Mouse (Mus musculus) heart, postnatal 36 days (tissue): Measurements from ENCODE around the gene Dnmt3l. TPM values are rescaled to one million over a fixed set of nuclear protein-coding genes. Genes with fewer than 3 reads are reported as not detected.
"Not testable (repeated sequence)": the region's sequence is repeated elsewhere in the genome, so short reads cannot be mapped to it uniquely, and the experiment has no call there.

Experiments
- DNase-seq, 2 experiments: peaks; one replicate each; pipeline ENCODE4 v3.0.0; 2021 to 2022
- intact Hi-C: fragments of 180-260 bp; cut with DNase I; formaldehyde crosslinking; loops from one replicate; pipeline ENCODE4 v1.15.1; 2025
- total RNA-seq, 2 experiments: library from RNA; stranded (reverse); gene quantifications; 2 replicates each; pipeline ENCODE4 v1.2.3; 2021

Gene Dnmt3l
- total RNA-seq, 2 experiments from 2014 or later: not detected

DNA sequence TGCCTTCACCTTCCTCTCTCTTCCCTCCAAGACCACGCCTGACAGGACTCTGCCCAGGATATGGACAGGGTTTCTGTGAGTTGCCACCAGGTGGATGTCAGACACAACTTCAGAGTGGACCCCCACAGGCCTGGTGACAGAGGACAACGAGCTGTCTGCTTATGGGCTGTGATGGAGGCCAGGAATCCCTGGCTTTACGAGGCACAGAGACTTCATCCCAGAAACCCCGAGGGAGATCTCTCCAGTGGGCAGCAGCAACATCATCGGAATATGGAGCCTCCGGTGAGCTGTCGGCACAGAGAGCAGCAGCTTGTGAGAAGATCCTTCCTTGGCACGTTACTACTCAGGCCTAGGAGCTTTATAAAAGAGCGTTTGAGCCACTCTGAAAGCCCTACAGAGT is 36.1 kb downstream of the Dnmt3l start:
- intact Hi-C loops: no loop called here
- DNase-seq: no peak

DNA sequence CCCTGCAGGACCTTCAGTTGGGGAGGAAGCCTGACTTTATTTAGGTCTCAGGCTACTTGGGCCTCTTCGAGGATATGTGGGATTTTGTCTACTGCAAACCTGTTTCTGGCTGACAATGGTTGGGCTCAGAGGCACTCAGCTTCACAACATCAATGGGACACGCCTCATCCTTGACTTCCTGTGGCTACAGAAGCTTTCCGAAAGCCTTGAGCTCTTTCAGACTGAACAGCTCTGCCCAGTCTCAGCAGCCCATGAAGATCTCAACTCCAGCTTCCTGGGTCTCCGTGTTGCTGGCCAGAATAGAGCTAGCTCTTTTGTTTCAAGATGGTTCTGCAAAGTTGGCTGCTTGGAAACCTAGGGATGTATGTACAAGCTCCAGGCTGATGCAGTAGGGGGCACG is 36.5 kb downstream of the Dnmt3l start:
- intact Hi-C loops: no loop called here
- DNase-seq: no peak

DNA sequence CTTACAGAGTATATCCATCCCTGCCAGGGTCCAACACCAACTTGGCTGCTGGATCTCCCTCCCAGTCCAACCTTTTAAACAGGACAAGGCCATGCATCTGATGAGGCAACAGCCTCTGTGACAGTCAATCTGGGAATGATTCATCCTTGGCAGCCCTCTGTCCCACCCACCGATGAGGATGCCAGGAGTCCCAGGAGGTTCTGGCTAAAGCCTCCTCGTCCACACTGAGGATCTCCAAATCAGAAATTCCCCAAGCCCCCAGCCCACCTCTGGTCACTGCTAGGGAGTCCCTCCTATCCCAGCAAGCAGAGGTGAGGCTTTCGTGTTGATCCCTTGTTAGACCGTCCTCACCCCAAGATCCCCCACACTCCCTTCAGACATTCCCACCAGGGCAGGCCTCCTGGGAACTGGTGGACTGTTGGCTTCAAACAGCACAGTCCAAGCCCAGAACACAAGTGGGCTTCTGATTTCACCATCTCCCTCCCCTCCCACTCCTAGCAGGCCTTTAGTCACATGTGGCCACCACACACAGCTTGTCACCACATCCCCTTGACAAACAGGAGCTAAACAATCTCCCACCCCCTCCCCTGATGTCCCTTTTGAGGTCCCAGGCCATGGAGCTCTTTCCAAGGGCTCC is 38.3 kb downstream of the Dnmt3l start:
- intact Hi-C loops: no loop called here
- peak; percentile 53 to 73 for DNase-seq

DNA sequence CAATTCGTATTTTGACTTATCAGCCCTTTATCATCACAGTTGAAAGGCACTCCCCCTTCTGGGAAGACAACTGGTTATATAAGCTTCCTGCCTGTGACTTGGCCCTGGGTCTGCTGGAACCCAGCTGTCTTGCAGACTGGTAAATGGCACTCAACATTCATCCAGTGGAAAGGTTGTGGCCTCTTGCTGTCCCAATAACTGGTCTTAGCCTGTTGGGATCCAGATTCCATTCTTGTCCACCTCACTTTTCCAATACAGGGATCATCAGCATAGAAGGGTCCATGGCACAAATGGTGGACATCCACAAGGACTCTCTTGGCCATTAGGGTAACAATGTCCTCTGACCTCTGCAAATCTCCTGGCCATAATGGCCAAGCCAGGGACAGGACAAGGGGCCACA is 42.3 kb downstream of the Dnmt3l start:
- intact Hi-C loops: no loop called here
- no peak for DNase-seq

DNA sequence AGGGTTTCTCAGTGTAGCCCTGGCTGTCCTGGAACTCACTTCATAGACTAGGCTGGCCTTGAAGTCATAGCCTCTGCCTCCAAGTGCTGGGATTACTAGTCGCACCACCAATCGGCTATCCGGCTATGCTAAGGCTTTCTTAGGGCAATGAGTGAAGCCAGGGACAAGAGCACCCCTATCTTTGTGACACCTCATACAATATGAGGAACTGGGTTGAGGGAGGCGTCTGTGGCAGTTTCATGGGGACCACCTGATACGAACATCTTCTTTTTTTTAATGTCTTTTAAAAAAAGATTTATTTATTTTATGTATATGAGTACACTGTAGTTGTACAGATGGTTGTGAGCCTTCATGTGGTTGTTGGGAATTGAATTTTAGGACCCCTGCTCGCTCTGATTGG is 44.0 kb downstream of the Dnmt3l start:
- intact Hi-C loops: no loop called here
- DNase-seq: no peak

DNA sequence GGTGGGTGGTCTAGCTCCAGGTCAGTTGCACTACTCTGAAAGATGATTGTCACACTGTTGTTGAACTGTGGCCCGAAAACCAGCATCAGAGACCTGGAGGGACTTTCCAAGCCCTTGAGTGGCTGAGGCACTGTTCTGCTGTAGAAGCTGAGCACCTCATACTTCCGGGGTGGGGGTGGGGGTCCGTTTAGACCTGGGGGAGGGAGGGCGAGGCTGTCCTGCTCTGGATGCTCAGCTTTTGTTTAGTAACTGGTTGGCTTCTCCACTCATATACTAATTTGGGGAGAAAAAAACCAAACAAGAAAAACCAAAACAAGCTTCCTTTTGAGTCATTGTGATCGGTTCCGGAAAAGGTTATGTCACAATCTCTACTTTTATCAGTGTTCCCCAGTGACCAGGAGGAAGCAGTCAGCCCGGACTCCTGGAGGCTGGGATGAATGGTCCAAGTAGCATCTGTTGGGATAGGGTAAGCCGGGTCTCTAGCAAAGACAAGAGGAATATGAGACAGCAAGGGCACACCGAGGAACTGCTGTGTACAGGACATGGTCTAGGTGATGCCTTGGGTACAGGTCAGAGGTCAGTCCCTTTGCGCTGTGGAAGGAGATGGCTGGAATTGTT is 44.8 kb downstream of the Dnmt3l start:
- intact Hi-C loops: no loop called here
- peak in 1 of 2 experiments; percentile 47 for DNase-seq

DNA sequence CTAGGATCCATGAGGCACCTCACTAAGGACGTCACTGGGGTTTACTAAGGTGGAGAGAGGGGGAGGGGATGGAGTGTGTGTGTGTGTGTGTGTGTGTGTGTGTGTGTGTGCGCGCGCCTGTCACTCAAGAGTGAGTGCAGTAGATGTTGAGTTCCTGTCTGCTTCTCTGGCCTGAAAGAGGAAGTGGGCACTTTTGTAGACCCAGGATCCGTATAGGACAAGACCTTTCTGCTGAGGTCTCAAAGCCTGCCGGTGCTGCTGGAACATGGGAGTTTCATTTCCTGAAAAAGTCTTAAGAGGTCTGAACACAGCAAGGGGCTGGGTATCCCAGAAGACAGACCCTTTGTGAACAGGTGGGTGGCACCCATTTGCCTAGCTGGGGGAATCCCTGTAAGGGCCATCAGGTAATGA is 45.4 kb downstream of the Dnmt3l start:
- intact Hi-C loops: no loop called here
- peak in 1 of 2 experiments; percentile 31 for DNase-seq

DNA sequence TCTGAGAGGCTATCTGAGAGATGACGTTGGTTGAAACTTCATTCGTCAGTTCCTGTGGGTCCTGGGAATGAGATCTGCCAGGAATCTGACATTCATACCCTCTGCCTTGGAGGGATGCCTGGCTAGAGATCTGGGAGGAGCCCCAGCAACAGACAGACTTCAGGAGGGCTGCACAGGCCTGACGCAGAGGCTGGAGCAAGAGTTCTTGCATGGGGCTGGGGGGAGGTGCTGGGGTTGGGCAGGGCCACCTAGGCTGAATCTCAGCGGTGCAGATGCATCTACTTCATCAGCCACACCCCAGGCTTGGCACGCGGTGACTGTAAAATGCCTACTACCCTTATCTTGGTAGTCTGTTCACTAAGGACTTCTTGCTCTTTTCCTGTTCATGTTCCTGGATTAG is 48.5 kb downstream of the Dnmt3l start:
- intact Hi-C loops: no loop called here

DNA sequence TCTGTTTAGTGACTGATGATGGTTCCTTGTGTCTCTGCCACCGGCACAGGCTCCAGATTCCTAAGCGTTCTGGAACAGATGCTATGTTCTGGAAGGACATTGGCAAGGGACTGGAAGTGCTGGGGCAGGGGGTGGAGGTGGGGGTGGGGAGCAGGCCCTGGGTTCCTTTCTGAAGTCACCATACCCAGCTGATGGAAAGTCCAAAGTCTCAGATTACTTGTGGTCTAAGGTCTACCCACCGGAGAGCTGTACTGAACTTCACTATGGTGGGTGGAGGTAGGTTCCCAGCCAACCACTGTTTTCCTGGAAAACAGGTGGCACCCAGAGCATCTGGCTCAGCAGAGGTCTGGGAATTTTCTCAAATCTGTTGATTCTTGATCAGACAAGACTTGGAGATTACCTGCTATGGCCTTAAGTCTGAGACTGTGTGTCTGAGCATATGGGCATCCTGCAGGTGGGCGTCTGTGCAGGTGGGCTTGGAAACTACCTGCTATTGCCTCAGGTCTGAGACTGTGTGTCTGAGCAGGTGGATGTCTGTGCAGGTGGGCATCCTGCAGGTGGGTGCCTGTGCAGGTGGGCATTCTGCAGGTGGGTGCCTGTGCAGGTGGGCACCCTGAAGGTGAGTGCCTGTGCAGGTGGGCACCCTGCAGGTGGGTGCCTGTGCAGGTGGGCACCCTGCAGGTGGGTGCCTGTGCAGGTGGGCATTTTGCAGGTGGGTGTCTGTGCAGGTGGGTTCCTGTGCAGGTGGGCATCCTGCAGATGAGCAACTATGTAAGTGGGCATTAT is 49.2 kb downstream of the Dnmt3l start:
- intact Hi-C loops: no loop called here
- no peak for DNase-seq

More for the DNA sequence above, 48.5 kb downstream of the Dnmt3l start:
- DNase-seq: peak in 1 of 2 experiments; percentile 39

DNA sequence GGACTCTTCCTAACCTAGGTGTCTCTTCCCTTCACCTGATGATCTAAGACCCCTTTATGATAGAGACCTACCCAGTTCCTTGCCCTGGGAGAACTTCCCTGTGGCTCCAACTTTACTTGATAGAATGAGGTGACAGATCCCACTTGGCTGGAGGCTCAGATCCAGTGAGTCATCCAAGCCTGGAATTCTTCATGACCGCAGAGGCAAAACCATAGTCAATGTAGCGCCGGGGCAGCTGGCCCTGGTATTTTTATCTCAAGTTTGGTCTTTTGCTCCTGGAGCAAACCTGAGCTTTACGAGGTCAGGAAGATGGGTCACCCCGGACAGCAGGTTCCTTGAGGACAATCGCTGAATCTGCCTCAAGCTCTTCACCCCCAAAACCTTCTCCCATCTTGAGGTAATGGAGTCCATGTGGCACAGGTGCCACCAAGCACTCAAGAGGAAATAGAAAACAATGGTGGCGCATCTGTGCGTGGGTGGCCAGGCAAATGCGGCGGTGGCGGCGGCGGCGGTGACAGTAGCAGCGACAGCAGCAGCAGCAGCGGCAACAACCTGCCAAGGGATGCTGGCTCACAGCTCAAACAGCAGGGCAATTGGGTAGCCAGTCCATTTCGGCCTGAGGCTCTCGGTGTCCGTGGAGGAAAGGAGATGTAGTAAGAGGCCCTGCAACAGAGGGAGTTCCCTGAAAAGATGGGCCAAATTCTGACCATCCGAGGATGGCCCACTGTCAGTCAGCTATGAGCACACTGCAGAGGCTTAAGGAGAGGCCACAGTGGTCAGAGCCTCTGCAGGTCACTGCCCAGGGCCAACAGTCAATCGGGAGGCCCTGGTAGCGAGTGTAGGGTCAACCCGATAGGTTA is 50.3 kb downstream of the Dnmt3l start:
- intact Hi-C loops: no loop called here
- no peak for DNase-seq

DNA sequence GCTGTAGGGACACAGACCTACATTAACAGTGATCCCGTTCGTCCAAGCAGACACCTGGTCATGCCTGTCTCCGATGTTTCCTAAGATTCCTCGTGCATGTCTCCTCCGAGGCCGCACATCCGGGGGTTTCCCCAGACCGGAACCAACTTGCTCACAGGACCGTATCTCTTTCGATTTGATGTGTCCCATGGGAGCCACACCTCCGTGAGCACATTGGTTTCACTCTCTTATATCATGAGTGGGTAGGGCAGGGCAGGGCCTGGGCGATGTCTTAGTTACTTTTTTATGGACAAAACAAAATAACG is 50.9 kb downstream of the Dnmt3l start:
- intact Hi-C loops: no loop called here
- DNase-seq: no peak

DNA sequence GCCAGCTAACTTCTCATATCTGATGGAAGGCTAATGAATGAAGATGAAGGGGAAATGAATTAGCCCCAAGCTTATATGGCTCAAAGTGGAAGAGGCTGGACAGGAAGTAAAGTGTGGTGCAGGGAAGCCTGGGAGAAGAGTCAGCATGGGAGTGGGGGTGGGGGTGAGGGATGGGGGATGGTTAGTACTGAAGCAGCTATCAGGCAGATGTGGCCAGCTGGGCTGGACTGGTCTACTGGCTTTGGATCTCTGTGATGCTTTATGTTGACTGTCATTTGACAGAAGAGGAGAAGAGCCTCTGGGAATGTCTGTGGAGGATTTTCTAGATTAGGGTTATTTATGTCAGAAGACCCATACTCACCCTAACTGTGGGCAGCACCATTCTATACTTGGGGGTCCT is 53.5 kb downstream of the Dnmt3l start:
- no peak for DNase-seq
- intact Hi-C loops: no loop called here

DNA sequence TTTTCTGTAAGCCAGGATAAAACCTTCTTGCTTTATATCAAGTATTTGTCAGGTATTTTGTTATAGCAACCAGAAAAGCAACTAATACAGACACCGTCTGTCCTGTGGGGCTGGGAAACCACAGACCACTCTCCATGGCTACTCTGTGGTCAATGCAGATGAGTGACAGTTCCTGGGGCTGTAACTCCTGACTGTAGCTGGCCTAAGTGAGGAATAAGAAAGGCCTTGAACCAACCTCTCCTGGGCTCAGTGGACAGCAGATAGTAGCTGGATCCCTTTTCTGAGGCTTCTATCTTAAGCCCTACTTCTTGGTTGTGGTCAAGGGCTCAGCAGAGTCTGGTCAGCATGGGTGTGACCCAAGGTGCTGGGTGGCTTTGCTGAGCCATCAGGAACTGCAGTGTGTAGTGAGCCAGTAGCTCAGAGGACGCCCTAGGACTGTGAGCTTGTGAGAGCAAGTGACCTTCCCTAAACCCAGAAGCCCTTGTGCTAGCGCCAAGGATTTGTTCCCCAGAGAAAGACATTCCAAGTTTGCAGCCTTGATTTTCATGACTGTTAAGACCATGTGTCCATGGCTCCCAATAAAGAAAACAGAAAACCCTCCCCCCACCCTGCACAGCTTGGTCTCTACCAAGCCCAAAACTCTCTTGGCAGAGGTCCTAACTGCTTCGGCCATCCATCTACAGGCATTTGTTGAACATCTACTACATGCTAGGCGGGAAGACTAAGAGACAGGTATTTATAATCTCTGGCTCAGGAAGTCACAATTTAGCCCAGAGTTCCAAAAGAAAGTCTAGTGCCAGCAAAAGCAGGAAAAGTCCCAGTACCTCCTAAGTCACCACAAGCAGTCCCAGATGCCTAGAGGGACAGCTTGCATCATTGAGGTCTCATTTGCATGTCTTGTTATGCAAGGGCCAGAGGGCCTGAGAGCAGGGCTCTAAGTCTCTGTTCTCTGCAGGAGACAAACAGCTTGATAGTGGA is 54.5 kb downstream of the Dnmt3l start:
- peak; percentile 42 to 51 for DNase-seq

DNA sequence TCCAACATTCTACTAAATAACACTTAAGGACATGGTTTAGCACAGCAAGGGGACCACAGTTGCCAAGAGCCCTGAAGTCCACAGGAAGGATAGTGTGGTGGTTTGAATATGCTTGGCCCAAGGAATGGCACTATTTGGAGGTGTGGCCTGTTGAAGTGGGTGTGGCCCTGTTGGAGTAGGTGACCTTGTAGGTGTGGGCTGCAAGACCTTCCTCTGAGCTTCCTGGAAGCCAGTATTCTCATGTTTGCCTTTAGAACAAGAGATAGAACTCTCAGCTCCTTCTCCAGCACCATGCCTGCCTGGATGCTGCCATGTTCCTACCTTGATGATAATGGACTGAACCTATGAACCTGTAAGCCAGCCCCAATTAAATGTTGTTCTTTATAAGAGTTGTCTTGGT is 58.1 kb downstream of the Dnmt3l start:
- intact Hi-C loops, DNase-seq: not testable (repeated sequence)

More for the DNA sequence above, 54.5 kb downstream of the Dnmt3l start:
- intact Hi-C loops: no loop called here

DNA sequence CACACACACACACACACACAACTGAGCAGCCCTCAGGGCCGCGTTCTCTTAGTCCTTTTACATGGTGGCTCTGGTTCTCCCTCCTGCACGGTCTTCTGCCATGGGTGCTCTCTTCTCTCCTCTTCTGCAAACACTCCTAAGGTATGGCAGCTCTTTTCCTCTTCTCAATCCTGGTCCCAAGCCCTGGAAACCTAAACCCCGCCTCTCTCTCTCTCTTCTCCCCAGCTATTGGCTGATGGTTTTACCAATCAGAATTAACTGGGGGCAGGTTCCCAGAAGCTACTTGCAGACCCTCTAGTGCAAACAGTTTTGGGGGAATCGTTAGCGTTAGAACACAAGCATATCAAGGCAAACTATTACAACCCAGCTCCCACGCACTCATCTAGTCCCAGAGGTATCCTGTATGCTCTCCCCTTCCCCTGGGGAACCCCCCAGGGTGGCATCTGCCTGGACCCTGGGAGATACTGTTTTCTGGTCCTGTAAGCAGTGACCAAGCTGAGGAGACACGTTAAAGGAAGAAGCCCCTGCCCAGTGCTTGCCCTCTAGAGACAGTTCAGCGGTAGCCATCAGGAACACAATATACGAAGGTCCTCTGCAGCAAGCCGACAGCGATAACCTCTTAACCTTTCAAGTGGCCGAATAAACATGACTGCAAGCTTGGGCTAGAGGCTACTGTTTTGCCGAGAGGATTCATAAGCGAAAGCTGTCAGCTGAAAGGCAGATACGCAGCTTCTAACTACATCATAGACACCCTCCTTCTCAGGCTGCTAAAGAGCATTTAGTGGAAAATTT is 59.4 kb downstream of the Dnmt3l start:
- intact Hi-C loops: no loop called here
- no peak for DNase-seq

DNA sequence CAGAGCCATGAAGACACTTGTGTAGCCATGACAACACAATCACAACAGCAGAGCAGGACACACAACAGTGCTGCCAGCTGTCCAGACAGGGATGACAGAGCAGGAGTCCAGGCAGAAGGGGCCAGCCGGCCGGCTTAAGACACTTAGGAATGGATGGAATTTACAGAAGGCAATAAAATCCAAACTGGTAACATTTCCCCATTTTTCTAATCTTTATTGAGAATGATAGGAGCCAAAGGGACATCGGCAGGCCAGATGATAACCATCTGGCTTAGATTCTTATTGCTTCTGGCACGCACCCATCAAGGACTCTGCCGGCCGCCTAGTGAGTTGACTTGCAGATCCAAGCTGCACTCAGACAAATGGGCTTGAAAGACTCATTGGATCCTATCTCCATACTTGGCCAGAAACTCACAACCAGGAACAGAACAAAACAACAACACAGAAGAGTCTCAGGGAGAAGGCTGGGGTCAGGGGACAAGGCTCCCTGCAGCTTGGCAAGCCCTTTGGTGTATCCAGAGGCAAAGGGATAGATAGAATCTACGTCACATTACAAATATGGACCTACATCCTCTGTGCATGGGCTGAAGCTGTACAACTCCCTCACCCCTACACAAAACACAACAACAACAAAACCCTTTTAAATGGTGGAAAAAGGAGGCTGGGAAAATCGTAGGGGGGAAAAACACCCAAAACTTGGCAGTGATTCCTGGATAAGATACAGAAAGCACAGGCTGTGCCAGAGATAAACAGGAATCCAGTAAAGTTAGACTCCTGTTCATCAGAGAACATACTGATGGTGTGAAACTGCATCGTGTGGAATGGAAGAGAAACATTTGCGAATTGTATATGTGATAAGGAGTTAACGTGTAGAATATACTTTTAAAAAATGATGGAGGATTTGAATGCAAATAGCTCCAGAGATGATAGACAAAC is 63.1 kb downstream of the Dnmt3l start:
- DNase-seq: peak in 1 of 2 experiments; percentile 44
- intact Hi-C loops: no loop called here

DNA sequence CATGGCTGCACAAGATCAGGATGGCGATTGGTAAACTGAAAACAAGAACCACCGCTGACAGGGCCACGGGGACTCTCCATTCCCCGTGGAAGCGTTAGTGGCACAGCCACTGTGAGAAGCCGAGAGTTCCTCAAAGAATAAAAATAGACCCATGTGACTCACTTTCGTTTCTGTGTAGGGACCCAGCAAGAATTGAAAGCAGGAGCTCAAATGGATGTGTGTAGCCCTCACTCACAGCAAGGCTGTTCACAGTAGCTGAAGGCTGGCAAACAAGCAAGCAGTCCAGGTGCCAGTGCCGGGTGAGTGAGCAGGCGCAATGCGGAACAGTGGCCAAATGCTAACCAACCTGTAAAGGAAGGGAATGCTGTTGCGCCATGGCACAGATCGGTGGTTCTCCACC is 63.8 kb downstream of the Dnmt3l start:
- DNase-seq: no peak
- intact Hi-C loops: no loop called here
